ENCODE assay signal across 13 mouse cellular contexts in the genomic region with DNA sequence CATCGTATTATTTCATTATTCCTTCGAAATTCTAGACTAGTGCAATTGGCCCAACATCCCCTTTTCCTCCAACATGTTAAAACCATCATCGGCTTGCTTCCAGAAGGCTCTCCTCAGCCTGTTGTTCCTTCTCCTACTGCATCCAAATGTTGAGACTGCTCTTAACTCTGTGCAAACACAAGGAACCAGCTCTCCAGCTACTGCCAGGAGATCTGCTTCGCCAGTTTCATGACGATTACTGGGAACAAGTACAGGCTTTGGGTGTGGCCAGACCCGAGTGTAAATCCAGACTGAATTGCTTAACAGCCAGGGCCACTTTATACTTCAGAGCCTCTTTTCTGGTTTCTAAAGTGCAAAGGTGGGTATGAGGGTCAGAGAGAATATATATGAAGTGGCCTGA.
DNase-seq lines count a peak whose midpoint lies in the region; ATAC-seq and TF ChIP-seq lines count a peak whose summit lies in the region.
"Had no signal": no experiment of that assay in that cellular context is flagged by ENCODE, and none has a peak within 500 bp of the region (broad histone marks: within the 10 kb centered on the region; RNA-seq: fewer than 3 reads in every experiment).

No protein-coding gene starts in this region.

- H3K36me3 ChIP-seq in stomach, embryonic 16.5 days (ENCODE audit: control insufficient read depth, insufficient read depth, low read length) = no peaks in the 10 kb centered on the region
- no peaks in the 10 kb centered on the region; the same call in 1 of the 2 replicates for H3K36me3 ChIP-seq in stomach, postnatal 0 days (ENCODE audit: control insufficient read depth, insufficient read depth, low read length)
- peaks cover 43% of the 10 kb centered on the region for H3K36me3 ChIP-seq in limb, embryonic 14.5 days (ENCODE audit: control insufficient read depth, insufficient read depth, low read length)

- 68% methylated on average over 6 of the region's 6 CpGs for WGBS in stomach, embryonic 16.5 days
- WGBS in stomach, postnatal 0 days = 50% methylated on average over 6 of the region's 6 CpGs
- WGBS in limb, embryonic 14.5 days = 73% methylated on average over 6 of the region's 6 CpGs

- TF ChIP-seq EP300 in stomach, postnatal 0 days (optimal IDR thresholded peaks at IDR 0.05) = no peak

- no peaks in the 10 kb centered on the region for H3K4me1 ChIP-seq in stomach, embryonic 16.5 days (ENCODE audit: control insufficient read depth, insufficient read depth, low read length)
- no peaks in the 10 kb centered on the region for H3K4me1 ChIP-seq in stomach, postnatal 0 days (replicated peaks; ENCODE audit: control insufficient read depth, insufficient read depth)
- no peaks in the 10 kb centered on the region; the same call in 1 of the 2 replicates for H3K4me1 ChIP-seq in limb, embryonic 14.5 days (ENCODE audit: control insufficient read depth, insufficient read depth, low read length)
- H3K4me1 ChIP-seq: stomach, embryonic 15.5 days had no signal

- peak; percentile 39 for DNase-seq in gastrocnemius, adult 18-20 months (ENCODE audit: low spot score)
- DNase-seq in gastrocnemius, postnatal 10 days = no peak
- DNase-seq in stomach, postnatal 0 days (ENCODE audit: low spot score) = no peak
- DNase-seq in limb, embryonic 14.5 days (ENCODE audit: low spot score) = peak; percentile 13
- DNase-seq in telencephalon, adult 2 months (ENCODE audit: low read depth, low spot score) = peak; percentile 8
- DNase-seq in frontal cortex, postnatal 10 days (ENCODE audit: low spot score in 2 of 2) = no peak
- DNase-seq in adrenal gland, adult 8-10 months = no peak
- DNase-seq: cerebellum, postnatal 14 days had no signal

- peak overlapping the region; percentile 8; the same call in 1 of the 2 replicates for H3K27ac ChIP-seq in stomach, embryonic 16.5 days (ENCODE audit: low read length)
- H3K27ac ChIP-seq in stomach, postnatal 0 days (replicated peaks) = no peak overlapping the region
- no peak overlapping the region for H3K27ac ChIP-seq in limb, embryonic 14.5 days (replicated peaks; ENCODE audit: low read depth, low read length)
- H3K27ac ChIP-seq: embryonic facial prominence, embryonic 13.5 days; forebrain, embryonic 13.5 days; macrophage; stomach, embryonic 15.5 days had no signal

- no peak overlapping the region for H3K4me3 ChIP-seq in stomach, embryonic 16.5 days (replicated peaks; ENCODE audit: low read length)
- H3K4me3 ChIP-seq in stomach, postnatal 0 days (ENCODE audit: low read depth, low read length) = no peak overlapping the region
- no peak overlapping the region for H3K4me3 ChIP-seq in limb, embryonic 14.5 days (replicated peaks; ENCODE audit: low read length)
- H3K4me3 ChIP-seq: embryonic facial prominence, embryonic 13.5 days; forebrain, embryonic 13.5 days; stomach, embryonic 15.5 days had no signal

- no peak for TF ChIP-seq CTCF in stomach, postnatal 0 days (IDR thresholded peaks at IDR 0.05; ENCODE audit: low read depth)

- no peak overlapping the region for H3K4me2 ChIP-seq in stomach, embryonic 16.5 days (ENCODE audit: low read depth, low read length)
- no peak overlapping the region for H3K4me2 ChIP-seq in stomach, postnatal 0 days (replicated peaks; ENCODE audit: low read depth)
- H3K4me2 ChIP-seq in limb, embryonic 14.5 days (replicated peaks; ENCODE audit: low read depth, low read length, severe bottlenecking) = no peak overlapping the region
- H3K4me2 ChIP-seq: embryonic facial prominence, embryonic 13.5 days; forebrain, embryonic 13.5 days; stomach, embryonic 15.5 days had no signal

- no peaks in the 10 kb centered on the region for H3K27me3 ChIP-seq in stomach, embryonic 16.5 days (ENCODE audit: control insufficient read depth, insufficient read depth, low read length)
- H3K27me3 ChIP-seq in stomach, postnatal 0 days (ENCODE audit: control insufficient read depth, insufficient read depth, low read length) = no peaks in the 10 kb centered on the region
- no peaks in the 10 kb centered on the region for H3K27me3 ChIP-seq in limb, embryonic 14.5 days (ENCODE audit: control insufficient read depth, insufficient read depth, low read length)
- H3K27me3 ChIP-seq: embryonic facial prominence, embryonic 13.5 days; forebrain, embryonic 13.5 days; stomach, embryonic 15.5 days had no signal

- TF ChIP-seq POLR2A in limb, embryonic 14.5 days (IDR thresholded peaks at IDR 0.05; ENCODE audit: borderline replicate concordance, extremely low read depth, insufficient read depth, insufficient read length) = no peak

- no peaks in the 10 kb centered on the region for H3K9me3 ChIP-seq in stomach, embryonic 16.5 days (replicated peaks; ENCODE audit: control insufficient read depth, low read length)
- no peaks in the 10 kb centered on the region for H3K9me3 ChIP-seq in stomach, postnatal 0 days (ENCODE audit: control insufficient read depth, low read length)
- no peaks in the 10 kb centered on the region for H3K9me3 ChIP-seq in limb, embryonic 14.5 days (ENCODE audit: control insufficient read depth, low read length)
- H3K9me3 ChIP-seq: embryonic facial prominence, embryonic 13.5 days; forebrain, embryonic 13.5 days; stomach, embryonic 15.5 days had no signal

- no peak overlapping the region for H3K9ac ChIP-seq in stomach, embryonic 16.5 days (ENCODE audit: low read length)
- H3K9ac ChIP-seq in stomach, postnatal 0 days (ENCODE audit: low read length) = no peak overlapping the region
- no peak overlapping the region for H3K9ac ChIP-seq in limb, embryonic 14.5 days (ENCODE audit: low read depth, low read length, severe bottlenecking)
- H3K9ac ChIP-seq: embryonic facial prominence, embryonic 13.5 days; forebrain, embryonic 13.5 days; stomach, embryonic 15.5 days had no signal

- no peak for ATAC-seq in stomach, embryonic 16.5 days (ENCODE audit: insufficient read depth, low FRiP score)
- no peak for ATAC-seq in stomach, postnatal 0 days (ENCODE audit: low FRiP score, low TSS enrichment)
- no peak for ATAC-seq in limb, embryonic 14.5 days (ENCODE audit: low FRiP score, low read depth)
- ATAC-seq: forebrain, embryonic 13.5 days had no signal

Comparison
In these comparisons a context has a peak if more than half of its experiments do, and no peak if none do; other contexts are left out.
1. DNase-seq: peak in gastrocnemius, adult 18-20 months (single experiment), limb, embryonic 14.5 days (single experiment) and telencephalon, adult 2 months (single experiment); none in gastrocnemius, postnatal 10 days (single experiment), stomach, postnatal 0 days (single experiment), frontal cortex, postnatal 10 days (0 of 2) and adrenal gland, adult 8-10 months (single experiment).